Mouse (Mus musculus) limb, embryonic 13.5 days (tissue): ENCODE results near the gene Zyg11b. TPM values are rescaled to one million over a fixed set of nuclear protein-coding genes. Genes with fewer than 3 reads are reported as not detected.

Source experiments
- ATAC-seq: fragments of 200-750 bp; cut with Nextera tagmentation; 2 replicates; pipeline ENCODE4 v1.8.0; 2017; ENCODE audit warnings: low read depth, moderate number of reproducible peaks, moderate TSS enrichment; ENCODE audit not compliant: low FRiP score
- H3K27ac ChIP-seq: fragments of 300-500 bp; sonication (generic); 2 replicates; pipeline ENCODE4 v1.5.1; 2015; ENCODE audit warnings: inconsistent platforms, mild to moderate bottlenecking, moderate library complexity
- H3K27me3 ChIP-seq: fragments of 300-500 bp; sonication (generic); 2 replicates; pipeline ENCODE4 v1.6.1; 2015; ENCODE audit warnings: mild to moderate bottlenecking, inconsistent platforms
- H3K36me3 ChIP-seq: fragments of 300-500 bp; sonication (generic); 2 replicates; pipeline ENCODE4 v1.6.1; 2015; ENCODE audit warnings: inconsistent platforms, mild to moderate bottlenecking, moderate library complexity
- H3K4me1 ChIP-seq: fragments of 300-500 bp; sonication (generic); 2 replicates; pipeline ENCODE4 v1.6.1; 2015; ENCODE audit warnings: inconsistent platforms
- H3K4me2 ChIP-seq: fragments of 300-500 bp; sonication (generic); replicated peaks from 2 replicates; pipeline ENCODE4 v1.6.1; 2015; ENCODE audit warnings: inconsistent platforms, mild to moderate bottlenecking, moderate library complexity
- H3K4me3 ChIP-seq: fragments of 300-500 bp; sonication (generic); 2 replicates; pipeline ENCODE4 v1.5.1; 2015; ENCODE audit warnings: moderate library complexity, mild to moderate bottlenecking, inconsistent platforms
- H3K9ac ChIP-seq: fragments of 300-500 bp; sonication (generic); 2 replicates; pipeline ENCODE4 v1.6.1; 2015; ENCODE audit warnings: mild to moderate bottlenecking, inconsistent platforms
- H3K9me3 ChIP-seq: fragments of 300-500 bp; sonication (generic); 2 replicates; pipeline ENCODE4 v1.6.1; 2016; ENCODE audit warnings: inconsistent platforms
- WGBS: fragments of 180-500 bp; shearing (Covaris S2); methylation state at CpG from one replicate; pipeline ENCODE4 v1.1.7; 2015; 5-methylcytosine and 5-hydroxymethylcytosine counted together
- polyA plus RNA-seq: library from polyadenylated mRNA; unstranded; fragments of >200 nt; fragmentation: Nextera tagmentation; extraction: Ambion mirVana; gene quantifications from 2 replicates; pipeline ENCODE4 v1.2.1, GENCODE M21; 2015

Zyg11b gene
- polyA plus RNA-seq, 1 experiment from 2014 or later: 14.5 TPM

DNA sequence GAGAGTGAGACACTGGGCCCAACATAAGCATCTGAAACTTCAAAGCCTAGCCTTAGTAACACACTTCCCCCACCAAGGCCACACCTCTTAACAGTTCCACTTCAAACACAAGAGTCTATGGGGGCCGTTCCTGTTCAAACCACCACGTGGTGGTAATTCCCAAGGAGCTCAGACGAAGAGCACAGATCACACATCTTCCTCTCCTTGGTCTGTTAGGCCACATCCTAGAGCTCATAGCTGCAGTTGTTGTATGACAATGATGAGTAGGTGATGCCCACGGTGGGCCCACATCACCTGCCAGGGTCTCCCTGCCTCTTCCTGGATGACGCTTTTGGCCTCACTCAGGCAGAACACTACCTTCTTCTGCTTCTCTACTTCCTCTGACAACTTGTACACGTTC, 9.8 kb upstream of the Zyg11b start:
- no peak for ATAC-seq

GRCm38 (mm10) chr4:108302296-108302890, 1.5 kb upstream of the Zyg11b start:
- Histone ChIP-seq H3K4me2 (no peak overlapping the region), H3K27ac (no peak overlapping the region), H3K36me3 (no peaks in the 10 kb centered on the region), H3K4me3 (no peak overlapping the region), H3K9me3 (peaks cover 5% of the 10 kb centered on the region; the same call in 1 of the 2 replicates), H3K27me3 (no peaks in the 10 kb centered on the region), H3K9ac (no peak overlapping the region), H3K4me1 (peaks cover 22% of the 10 kb centered on the region)
- ATAC-seq: no peak
- WGBS: 79% methylated on average over 5 of the region's 5 CpGs

More for the DNA sequence above, 9.8 kb upstream of the Zyg11b start:
- WGBS: 66% methylated on average over 6 of the region's 6 CpGs
- Histone ChIP-seq H3K4me3 (no peak overlapping the region), H3K27ac (no peak overlapping the region), H3K27me3 (no peaks in the 10 kb centered on the region), H3K4me2 (no peak overlapping the region), H3K36me3 (no peaks in the 10 kb centered on the region), H3K4me1 (no peaks in the 10 kb centered on the region), H3K9ac (no peak overlapping the region), H3K9me3 (peaks cover 12% of the 10 kb centered on the region; the same call in 1 of the 2 replicates)

DNA sequence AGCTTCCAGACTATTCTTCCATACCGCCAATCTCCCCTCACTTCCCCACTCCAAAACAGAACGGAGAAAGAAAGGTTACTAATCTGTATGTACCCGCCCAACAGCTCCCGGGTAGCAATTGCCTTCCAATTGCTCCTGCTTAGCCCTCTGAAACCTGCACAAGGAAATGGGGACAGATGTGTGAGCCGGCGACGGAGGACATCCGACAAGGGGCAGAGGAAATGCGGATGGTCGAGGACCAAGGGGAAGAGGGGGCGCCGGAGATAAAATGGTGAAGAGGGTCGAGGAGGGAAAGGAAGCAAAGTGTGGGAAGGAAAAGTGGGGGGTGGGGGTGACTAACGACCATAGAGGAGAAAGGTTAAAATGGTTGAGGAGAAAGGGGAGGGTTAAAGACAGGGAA, 630 bp downstream of the Zyg11b start:
- peak overlapping the region; percentile 85 for H3K4me2 ChIP-seq
- no peaks in the 10 kb centered on the region for H3K9me3 ChIP-seq
- peak overlapping the region; percentile 79; the same call in 1 of the 2 replicates for H3K27ac ChIP-seq
- 2% methylated on average over 14 of the region's 14 CpGs for WGBS
- peaks cover 2% of the 10 kb centered on the region; the same call in 1 of the 2 replicates for H3K36me3 ChIP-seq
- no peak for ATAC-seq
- no peaks in the 10 kb centered on the region for H3K27me3 ChIP-seq
- peak overlapping the region; percentile 95 for H3K9ac ChIP-seq
- H3K4me1 ChIP-seq: peaks cover 22% of the 10 kb centered on the region
- H3K4me3 ChIP-seq: peak overlapping the region; percentile 82

GRCm38 (mm10) chr4:108276973-108277372, 23.9 kb downstream of the Zyg11b start:
- Histone ChIP-seq H3K9me3 (no peaks in the 10 kb centered on the region), H3K4me2 (no peak overlapping the region), H3K9ac (no peak overlapping the region), H3K36me3 (peaks cover 9% of the 10 kb centered on the region; the same call in 1 of the 2 replicates), H3K27me3 (no peaks in the 10 kb centered on the region), H3K4me3 (no peak overlapping the region), H3K4me1 (no peaks in the 10 kb centered on the region), H3K27ac (no peak overlapping the region)
- WGBS: 91% methylated on average over 3 of the region's 3 CpGs
- ATAC-seq: no peak

DNA sequence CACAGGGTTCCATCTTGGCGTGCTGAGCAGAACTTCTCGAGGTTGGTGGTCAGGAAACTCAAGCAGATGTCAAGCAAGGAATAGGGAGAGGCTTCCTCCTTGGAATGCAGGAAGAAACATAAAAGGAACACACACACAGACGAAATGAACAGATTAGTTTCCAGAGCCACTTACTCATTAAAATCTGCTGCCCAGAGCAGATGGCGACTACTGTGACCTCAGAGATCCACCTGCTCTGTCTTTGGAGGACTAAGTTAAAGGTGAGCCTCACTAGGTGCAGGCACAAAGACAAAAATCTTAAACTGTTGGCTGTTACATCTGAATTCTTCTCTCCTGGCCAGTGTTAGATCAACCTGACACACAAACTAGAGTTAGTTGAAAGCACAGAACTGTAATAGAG, 28.6 kb downstream of the Zyg11b start:
- H3K36me3 ChIP-seq: peaks cover 30% of the 10 kb centered on the region
- no peak overlapping the region for H3K4me3 ChIP-seq
- H3K27ac ChIP-seq: no peak overlapping the region
- no peaks in the 10 kb centered on the region for H3K9me3 ChIP-seq
- no peaks in the 10 kb centered on the region for H3K4me1 ChIP-seq
- 70% methylated on average over 4 of the region's 4 CpGs for WGBS
- H3K4me2 ChIP-seq: no peak overlapping the region
- ATAC-seq: no peak
- no peaks in the 10 kb centered on the region for H3K27me3 ChIP-seq
- H3K9ac ChIP-seq: no peak overlapping the region

DNA sequence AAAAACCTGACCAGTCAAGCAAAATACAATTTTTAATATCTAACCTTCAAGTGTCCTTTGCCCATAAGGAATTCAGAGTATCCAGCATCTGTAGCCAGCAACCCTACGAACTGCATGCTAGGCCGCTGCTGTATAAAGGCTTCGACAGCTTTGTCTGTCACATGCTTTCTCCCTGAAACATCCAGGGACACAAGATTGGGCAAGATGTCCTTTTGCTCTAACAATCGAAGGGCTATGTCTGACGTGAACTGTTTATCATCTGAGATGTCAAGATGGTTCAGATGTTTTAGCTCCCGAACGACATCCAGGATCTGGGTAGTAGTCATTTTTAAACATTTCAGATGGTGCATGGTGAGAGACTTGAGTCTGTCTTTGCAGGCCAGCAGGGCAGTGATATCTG, 35.1 kb downstream of the Zyg11b start:
- Histone ChIP-seq H3K4me1 (no peaks in the 10 kb centered on the region), H3K27ac (no peak overlapping the region), H3K4me2 (no peak overlapping the region), H3K9me3 (no peaks in the 10 kb centered on the region), H3K9ac (no peak overlapping the region), H3K27me3 (no peaks in the 10 kb centered on the region), H3K36me3 (peaks cover 51% of the 10 kb centered on the region), H3K4me3 (no peak overlapping the region)
- WGBS: 90% methylated on average over 7 of the region's 7 CpGs
- no peak for ATAC-seq

DNA sequence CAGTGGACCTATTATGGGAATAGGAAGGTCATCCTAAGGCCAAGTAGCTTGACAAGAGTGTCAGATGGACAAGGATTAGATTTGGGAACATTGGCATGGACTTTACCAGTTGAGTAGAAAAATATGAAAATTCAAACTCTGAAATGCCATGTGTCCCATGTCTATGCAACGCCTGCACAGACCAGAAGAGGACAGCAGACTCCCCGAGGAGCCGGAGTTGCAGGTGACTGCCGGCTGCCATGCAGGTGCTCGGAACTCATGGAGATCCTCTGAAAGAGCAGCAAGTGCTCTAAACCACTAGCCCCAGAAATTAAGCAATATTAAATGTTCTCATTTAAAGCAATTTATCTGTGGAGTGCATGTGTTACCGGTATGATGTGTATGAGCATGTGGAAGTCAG, 47.6 kb downstream of the Zyg11b start:
- H3K4me2 ChIP-seq: no peak overlapping the region
- peaks cover 92% of the 10 kb centered on the region for H3K36me3 ChIP-seq
- H3K27me3 ChIP-seq: no peaks in the 10 kb centered on the region
- H3K9ac ChIP-seq: no peak overlapping the region
- H3K4me1 ChIP-seq: no peaks in the 10 kb centered on the region
- H3K9me3 ChIP-seq: no peaks in the 10 kb centered on the region
- no peak overlapping the region for H3K4me3 ChIP-seq
- WGBS: 92% methylated on average over 6 of the region's 6 CpGs
- no peak overlapping the region for H3K27ac ChIP-seq
- ATAC-seq: no peak

GRCm38 (mm10) chr4:108250501-108250900, 50.4 kb downstream of the Zyg11b start:
- no peak overlapping the region for H3K4me3 ChIP-seq
- H3K36me3 ChIP-seq: peaks cover 73% of the 10 kb centered on the region
- no peak overlapping the region for H3K27ac ChIP-seq
- 96% methylated on average over 9 of the region's 9 CpGs for WGBS
- no peaks in the 10 kb centered on the region for H3K4me1 ChIP-seq
- no peak overlapping the region for H3K4me2 ChIP-seq
- no peaks in the 10 kb centered on the region for H3K27me3 ChIP-seq
- H3K9me3 ChIP-seq: no peaks in the 10 kb centered on the region
- ATAC-seq: no peak
- H3K9ac ChIP-seq: no peak overlapping the region

DNA sequence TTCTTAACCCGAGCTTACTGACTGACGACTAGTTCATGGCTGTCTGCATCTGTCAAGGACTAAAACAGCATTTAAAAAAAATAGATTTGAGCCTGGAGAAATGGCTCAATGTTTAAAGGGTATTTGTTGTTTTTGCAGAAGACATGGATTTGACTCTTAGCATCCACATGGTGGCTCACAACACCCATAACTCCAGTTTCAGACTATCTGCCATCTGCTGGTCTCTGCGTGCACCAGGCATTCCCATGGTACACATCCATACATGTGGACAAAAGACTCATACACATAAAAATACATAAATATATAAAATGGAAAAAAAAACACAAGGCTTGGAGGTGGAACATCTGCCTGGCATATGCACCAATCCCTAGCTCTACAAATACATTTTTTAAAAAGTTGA, 51.6 kb downstream of the Zyg11b start:
- H3K4me2 ChIP-seq: no peak overlapping the region

DNA sequence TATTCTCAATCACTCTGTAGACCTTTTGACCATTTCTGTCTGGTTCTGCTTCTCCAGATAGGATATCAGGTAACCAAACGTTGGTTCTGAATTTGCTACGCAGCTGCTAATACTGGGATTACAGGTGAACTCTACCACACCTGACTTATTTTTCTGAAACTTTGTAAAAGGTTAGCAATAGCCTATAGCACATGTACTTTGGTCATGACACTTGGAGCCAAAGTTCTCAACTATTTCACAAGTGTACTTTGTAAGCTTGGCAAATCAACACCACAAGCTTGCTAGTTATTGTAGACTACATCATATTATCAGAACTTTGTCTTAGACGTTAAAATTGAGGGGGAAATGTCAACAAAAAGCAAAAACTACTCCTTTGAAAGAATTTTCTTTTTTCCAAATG, 67.2 kb downstream of the Zyg11b start:
- Histone ChIP-seq H3K9ac (no peak overlapping the region), H3K9me3 (no peaks in the 10 kb centered on the region), H3K27me3 (no peaks in the 10 kb centered on the region), H3K4me1 (no peaks in the 10 kb centered on the region), H3K4me2 (no peak overlapping the region), H3K27ac (no peak overlapping the region), H3K36me3 (peaks cover 63% of the 10 kb centered on the region), H3K4me3 (no peak overlapping the region)
- ATAC-seq: no peak
- WGBS: 87% methylated on average over 3 of the region's 3 CpGs

More for the DNA sequence above, 51.6 kb downstream of the Zyg11b start:
- H3K27me3 ChIP-seq: no peaks in the 10 kb centered on the region
- peaks cover 73% of the 10 kb centered on the region for H3K36me3 ChIP-seq
- no peak overlapping the region for H3K9ac ChIP-seq
- H3K4me1 ChIP-seq: no peaks in the 10 kb centered on the region
- no peaks in the 10 kb centered on the region for H3K9me3 ChIP-seq
- H3K4me3 ChIP-seq: no peak overlapping the region
- H3K27ac ChIP-seq: no peak overlapping the region
- ATAC-seq: no peak
- 87% methylated on average over 3 of the region's 3 CpGs for WGBS

DNA sequence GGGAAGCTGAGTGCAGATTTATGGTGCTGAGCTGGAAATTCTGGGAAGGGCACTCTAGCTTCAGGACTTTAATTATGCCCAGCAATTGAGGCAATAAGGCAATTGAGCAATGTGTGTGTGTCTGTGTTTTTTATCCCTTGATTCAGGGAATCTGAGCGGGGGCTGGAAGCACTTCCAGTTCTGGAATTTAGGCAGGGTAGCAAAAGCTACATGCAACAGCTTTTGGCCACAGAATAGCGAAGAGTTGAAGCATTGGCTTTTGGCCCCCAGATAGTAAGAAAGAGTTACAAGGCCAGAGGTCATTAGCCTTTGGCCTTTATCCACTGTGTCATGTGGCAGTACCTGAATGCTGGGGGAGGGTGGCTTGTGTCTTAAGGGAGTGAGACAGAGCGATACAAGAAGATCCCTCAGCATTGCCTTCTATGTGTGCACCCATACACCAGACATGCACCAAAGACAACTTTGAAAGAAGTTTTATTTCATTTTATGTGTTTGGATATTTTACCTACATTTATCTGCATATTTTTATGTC, 75.5 kb downstream of the Zyg11b start:
- Histone ChIP-seq H3K9ac (no peak overlapping the region), H3K27ac (no peak overlapping the region), H3K4me2 (no peak overlapping the region), H3K9me3 (no peaks in the 10 kb centered on the region), H3K4me1 (no peaks in the 10 kb centered on the region), H3K4me3 (no peak overlapping the region), H3K36me3 (no peaks in the 10 kb centered on the region), H3K27me3 (no peaks in the 10 kb centered on the region)
- ATAC-seq: no peak
- 43% methylated on average over 3 of the region's 3 CpGs for WGBS

GRCm38 (mm10) chr4:108222507-108222906, 78.4 kb downstream of the Zyg11b start:
- no peak overlapping the region for H3K4me3 ChIP-seq
- H3K9me3 ChIP-seq: no peaks in the 10 kb centered on the region
- no peaks in the 10 kb centered on the region for H3K36me3 ChIP-seq
- ATAC-seq: no peak
- H3K4me1 ChIP-seq: peaks cover 11% of the 10 kb centered on the region; the same call in 1 of the 2 replicates
- no peak overlapping the region for H3K4me2 ChIP-seq
- WGBS: 81% methylated on average over 5 of the region's 5 CpGs
- no peak overlapping the region for H3K9ac ChIP-seq
- no peak overlapping the region for H3K27ac ChIP-seq
- H3K27me3 ChIP-seq: peaks cover 26% of the 10 kb centered on the region

DNA sequence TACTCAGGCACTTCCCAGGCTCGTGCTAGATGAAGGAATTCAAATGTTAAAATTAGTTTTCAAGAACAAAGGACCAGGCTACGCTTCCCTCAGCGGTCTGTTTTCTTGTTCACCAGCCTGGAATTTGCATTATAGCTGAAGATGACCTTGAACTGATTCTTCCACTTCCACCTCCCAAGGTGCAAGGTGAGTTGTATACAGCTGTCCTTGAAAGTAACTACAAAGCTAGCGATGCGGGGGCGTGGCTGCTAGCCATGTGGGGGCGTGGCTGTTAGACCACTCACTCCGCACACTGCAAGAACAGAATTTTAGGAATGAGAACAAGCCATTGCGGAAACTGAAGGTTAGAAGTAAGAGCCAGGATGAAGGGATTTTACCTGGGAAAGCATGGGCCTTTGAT, 81.9 kb downstream of the Zyg11b start:
- Histone ChIP-seq H3K36me3 (no peaks in the 10 kb centered on the region), H3K9ac (no peak overlapping the region), H3K4me1 (peaks cover 14% of the 10 kb centered on the region; the same call in 1 of the 2 replicates), H3K27ac (no peak overlapping the region), H3K4me2 (peak overlapping the region; percentile 40), H3K9me3 (no peaks in the 10 kb centered on the region), H3K27me3 (peaks cover 56% of the 10 kb centered on the region), H3K4me3 (0 out of 2 replicates have a peak overlapping the region, but pooled peaks have one; percentile 8)
- no peak for ATAC-seq
- 7% methylated on average over 9 of the region's 9 CpGs for WGBS
